Mouse (Mus musculus) right cerebral cortex, postnatal 4 days (tissue): ENCODE measurements around the gene Agap1.

Source experiments
- DNase-seq: peaks from one replicate; pipeline ENCODE4 v3.0.0-alpha.2; 2022

The Agap1 gene

DNA sequence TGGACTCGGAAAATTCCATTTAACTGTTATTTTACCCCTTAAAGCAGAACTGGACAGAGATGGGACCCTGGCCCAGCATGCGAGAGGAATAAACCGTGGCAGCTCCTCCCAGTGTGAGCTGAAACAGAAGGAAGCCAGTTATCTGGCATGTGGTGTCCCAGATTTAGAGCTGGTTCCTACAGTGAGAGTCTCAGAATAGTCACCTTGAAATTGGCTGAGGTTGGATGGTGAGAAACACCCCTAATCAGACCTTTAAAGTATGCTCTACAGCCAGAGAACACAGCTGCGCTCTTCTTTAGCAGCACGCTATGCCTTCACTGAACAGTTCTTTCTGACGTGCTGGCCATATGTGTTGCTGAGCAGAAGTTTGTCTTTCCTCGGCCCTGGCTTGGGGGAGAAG lies 168.2 kb downstream of the Agap1 start:
- DNase-seq = no peak

DNA sequence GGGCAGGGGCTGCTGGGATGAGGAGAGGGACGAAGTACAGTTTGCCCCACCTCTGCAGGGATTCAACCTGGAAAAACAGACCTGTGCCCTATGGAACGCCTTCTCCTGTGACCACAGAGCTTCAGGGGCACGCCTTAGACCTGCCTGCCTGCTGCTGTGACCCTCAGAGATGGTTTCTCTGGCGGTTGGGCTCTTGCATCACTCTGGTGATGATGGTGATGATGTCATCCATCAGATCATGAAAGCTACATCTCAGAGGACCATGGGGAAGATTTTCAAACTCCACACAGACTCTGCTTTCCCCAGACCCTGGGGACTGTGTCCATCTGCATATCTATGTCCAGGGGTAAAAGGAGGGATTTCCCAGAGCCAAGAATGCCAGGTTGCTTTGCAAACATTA lies 170.7 kb downstream of the Agap1 start:
- no peak for DNase-seq

DNA sequence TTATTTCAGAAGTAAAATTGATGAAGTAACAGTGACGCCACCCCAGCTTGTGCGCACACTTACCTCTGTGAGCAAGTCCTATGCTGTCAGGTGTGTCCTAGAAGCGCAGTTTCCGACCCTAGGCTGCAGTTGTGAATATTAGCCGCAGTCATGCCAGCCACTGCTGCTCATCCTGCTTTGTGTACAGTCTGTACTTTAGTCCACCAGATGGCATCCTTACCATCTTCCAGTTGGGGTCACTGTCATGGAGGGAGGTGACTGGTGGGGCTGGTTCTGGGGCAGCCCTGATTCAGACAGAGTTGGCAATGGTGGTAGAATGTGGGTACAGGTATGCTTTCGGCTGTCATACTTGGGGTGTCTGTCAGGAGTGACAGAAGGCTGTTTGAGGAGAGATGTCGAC lies 171.4 kb downstream of the Agap1 start:
- DNase-seq = no peak

DNA sequence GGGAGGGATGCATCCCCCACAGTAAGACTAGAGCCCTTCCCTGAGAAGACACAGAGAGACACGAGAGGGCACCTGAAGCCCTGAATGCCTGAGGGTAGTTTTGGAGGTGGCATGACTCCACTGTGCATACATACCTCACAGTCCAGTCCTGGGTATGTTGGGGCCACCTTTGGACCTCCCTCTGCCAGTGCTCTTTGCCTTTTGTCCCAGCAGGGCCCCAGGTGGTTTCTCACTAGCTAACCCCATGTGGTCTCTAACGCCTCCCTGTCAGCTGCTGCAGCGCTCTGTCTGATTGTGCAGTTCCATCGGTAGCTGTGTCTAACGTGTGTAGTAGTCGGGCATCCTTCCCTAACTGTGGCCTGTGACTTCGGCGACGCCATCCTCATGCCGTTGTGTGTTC lies 172.3 kb downstream of the Agap1 start:
- DNase-seq = no peak

DNA sequence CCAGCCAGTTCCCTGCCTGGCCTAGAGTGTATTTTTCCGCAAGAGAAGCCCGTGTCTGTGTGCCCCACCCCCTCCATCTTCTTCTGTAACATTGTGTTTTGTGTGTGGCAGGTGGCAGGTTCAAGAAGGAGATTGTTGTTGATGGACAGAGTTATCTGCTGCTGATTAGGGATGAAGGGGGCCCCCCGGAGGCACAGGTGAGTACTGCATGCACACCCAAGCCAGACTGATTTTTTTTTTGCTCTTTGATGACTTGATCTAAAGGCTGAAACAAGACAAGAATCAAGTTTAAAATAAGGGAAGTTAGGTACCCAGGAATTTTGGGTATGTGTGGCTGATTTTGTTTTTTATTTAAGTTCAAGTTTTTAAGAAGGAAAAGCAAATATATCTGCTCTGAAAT lies 173.0 kb downstream of the Agap1 start:
- DNase-seq = peak; percentile 48

DNA sequence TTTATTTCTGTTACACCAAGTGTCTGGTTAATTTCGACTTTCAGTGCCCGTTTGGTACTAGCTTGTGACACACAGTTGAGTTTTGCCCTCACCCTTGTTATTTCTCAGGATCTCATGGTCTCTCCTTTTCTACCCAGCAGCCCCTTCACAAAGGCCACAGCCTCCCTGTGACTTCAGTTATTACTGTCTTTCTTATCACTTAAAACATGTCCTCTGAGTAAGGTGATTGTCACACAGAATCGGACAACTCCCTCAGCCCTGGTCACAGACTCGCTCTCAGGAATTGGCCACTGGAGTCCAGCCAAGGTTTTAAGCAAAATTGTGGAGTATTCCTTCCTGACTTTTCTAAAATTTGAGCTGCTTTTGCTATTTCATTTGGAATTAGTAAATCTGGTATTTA lies 176.2 kb downstream of the Agap1 start:
- no peak for DNase-seq

DNA sequence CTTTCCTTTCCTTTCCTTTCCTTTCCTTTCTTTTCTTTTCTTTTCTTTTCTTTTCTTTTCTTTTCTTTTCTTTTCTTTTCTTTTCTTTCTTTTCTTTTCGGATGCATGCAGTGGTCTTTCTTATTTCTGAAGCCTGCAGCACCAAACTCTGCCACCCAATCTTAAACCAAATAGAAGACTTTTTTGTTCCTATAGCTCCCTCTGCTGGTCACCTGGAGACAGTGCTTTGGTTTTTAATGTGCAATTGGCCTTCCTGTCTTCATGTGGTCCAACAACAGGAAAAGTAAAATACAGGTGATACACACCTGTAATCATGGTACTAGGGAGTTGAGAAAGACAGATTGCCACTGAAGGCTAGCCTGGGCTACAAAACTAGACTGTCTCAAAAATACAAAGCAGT lies 177.1 kb downstream of the Agap1 start:
- no peak for DNase-seq

DNA sequence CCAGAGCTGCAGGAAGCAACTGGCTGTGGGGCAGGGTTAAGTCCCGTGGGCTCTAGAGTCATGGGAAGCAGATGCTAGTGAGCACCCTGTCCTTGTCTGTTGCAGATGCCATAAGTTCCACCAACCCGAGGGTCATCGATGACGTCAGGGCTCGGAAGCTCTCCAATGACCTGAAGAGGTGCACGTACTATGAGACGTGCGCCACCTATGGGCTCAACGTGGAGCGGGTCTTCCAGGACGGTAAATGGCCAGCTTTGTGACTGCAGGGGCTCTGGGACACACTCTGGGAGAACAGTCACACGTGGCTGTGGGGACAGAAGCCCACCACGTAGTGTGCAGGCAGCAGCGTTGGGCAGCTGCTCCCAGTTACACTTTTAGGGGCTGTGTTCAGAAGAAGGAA lies 179.4 kb downstream of the Agap1 start:
- DNase-seq = no peak

DNA sequence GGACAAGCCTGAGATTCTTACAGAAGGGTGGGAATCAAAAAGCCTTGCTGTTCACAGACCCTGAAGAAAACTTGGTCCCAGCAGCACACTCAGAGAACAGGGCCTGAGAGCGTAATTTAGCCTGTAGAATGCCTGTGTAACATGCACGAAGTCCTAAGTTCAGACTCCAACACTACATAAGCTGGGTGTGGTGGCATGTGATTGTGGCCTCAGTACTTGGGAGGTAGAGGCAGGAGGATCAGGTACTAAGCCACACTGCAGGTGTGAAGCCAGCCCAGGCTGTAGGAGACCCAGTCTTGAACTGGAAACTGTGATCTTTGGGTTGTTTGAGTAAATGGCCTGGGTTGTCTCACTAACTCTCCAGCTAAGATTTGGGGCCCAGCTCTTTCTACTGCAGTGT lies 180.5 kb downstream of the Agap1 start:
- DNase-seq = no peak

DNA sequence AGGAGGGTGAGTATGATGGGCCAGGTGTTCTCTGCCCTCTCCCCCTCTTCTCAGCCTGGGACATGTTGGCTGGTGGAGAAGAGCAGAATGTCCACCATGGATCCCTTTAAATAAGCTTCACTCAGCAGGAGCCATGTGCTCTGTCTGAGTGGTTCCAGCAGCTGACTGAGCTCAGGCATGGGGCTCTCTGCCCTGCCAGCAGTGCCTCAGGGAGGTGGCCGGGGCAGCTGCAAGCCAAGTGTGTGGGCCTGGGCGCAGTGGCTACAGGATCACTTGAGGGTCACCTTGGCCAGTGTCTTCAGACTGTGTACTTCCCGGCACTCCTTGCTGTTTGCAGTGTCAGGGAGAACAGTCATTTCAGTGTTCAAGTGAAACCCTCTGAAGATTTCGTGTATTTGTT lies 183.1 kb downstream of the Agap1 start:
- DNase-seq = no peak

DNA sequence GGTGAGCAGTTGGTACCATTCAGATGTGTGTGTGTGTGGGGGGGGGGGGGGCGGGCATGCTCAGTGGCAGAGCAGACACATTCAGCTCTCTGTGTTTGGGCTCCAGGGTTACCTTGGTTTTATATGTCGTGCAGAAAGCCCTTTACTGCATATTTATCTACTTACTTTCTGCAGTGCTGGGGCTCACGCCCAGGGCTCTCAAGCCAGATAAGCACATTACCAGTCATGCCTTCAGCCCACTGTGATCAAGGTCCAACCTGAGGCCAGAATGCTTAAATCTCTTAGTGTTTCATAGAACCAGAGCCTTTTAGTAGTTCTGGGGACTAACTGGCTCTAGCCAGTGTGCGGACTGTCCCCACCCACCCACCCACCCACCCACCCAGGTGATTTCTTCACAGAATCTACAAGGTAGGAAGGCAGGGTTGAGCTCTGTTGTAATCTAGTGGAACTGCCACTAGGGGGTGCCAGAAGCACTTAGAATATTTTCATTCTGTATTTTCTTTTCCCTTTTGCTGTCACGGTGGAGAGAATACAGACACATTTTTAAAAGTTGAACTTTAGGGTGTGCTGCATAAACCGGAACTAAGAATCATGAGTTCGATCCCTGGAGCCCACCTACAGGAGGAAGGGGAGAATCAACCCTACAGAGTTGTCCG lies 189.0 kb downstream of the Agap1 start:
- DNase-seq = peak; percentile 67

DNA sequence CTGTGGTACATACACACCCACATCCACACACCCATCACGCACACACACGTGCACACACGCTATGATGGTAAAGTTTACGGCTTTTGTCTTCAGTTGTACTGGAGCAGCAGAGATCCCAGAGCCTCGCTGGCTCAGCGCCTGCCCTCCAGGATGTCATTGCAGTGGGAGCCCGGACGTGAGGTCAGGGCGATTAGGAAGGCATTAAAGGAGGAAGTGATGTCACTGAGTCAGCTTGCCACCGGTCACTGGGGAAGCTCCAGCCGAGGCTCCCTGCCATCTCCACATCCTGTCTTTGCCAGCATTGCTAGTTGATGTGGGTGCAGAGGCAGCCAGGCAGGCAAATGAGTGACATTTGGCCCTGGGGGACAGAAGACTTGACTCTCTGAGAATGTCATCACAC lies 189.5 kb downstream of the Agap1 start:
- DNase-seq = no peak

DNA sequence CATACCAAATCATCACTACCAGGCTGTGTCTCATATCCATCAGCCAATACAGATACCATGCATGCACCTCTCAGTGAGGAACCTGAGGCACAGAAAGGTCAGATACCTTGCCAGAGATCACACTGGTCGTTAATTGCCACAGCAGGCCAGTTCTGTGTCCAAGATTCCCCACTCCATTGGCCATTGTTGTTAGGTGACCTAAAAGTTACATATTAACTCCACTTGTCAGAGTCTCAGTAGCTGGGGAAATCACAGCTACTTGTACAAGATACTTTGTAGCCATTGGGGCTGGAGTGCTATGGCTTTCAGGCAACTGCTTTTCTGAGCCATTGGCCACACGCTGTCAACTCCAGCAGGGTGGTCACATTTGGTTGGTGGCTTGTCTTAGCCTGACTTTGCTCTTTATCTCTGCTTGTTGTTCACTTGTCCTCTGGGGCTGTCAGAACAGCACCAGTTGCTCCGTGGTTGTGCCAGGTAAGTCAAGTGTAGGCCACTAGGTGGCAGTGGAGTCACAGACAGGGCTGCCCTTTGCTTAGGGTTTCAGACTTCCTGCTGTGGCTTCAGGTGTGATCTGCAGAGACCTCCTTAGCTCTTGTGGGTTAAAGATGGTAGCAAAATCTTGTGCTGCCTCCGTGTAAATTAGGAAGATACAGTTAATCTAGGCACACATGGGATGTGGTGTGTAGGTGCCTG lies 191.9 kb downstream of the Agap1 start:
- peak; percentile 52 for DNase-seq

DNA sequence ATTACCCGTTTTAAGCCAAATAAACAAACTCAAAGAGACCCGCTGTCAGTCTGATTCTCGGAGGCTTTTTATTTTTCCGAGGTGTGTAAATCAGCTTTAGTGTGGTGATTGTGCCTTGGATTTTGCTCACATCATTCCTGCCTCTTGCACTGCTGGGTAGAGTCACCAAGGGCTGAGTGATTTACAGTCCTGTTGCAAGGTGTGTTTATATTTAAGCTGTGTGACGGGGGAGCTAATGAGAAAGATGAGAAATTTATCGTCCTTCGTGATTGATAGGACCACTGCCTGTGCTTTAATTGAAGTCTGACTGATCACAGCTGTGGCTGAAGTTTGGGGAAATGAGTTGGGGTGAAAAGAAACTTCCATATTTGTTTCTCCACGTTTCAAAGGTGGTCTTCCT lies 192.9 kb downstream of the Agap1 start:
- DNase-seq = no peak

DNA sequence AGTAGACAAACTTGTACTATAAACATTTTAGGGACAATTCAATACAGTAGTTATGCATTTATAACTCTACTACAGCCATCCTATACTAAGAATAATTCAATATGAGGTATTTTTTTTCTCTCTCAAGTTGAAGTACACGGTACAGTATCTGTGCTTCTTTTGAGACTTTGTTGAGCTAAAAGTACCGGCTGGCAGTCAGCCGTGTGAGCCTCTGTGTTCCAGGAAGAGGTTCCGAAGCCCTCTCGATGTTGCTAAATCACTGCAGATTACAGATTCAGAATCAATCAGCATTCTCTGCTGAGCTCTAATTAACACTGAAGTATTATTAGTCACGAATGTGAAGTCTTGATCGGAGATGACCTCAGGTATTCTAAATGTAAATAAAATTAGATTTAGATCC lies 196.0 kb downstream of the Agap1 start:
- DNase-seq = no peak

DNA sequence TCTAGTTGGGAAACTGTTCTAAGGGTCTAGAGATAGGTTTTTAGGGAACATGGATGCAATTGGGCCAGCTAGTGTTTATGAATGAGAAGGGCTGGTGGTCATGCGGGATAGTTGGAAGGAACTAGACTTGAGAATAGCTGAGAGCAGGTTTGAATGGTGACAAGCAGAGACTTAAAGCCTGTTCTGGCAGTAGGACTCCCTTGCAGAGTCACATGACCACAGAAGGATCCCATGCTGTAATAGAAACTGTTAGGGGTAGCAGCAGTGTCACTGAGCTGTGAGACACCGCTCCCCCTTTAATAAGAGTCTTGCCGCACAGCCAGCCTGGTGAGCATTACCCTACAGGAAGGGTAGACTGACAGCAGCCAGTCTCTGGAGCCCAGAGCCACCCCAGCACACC lies 201.6 kb downstream of the Agap1 start:
- no peak for DNase-seq

DNA sequence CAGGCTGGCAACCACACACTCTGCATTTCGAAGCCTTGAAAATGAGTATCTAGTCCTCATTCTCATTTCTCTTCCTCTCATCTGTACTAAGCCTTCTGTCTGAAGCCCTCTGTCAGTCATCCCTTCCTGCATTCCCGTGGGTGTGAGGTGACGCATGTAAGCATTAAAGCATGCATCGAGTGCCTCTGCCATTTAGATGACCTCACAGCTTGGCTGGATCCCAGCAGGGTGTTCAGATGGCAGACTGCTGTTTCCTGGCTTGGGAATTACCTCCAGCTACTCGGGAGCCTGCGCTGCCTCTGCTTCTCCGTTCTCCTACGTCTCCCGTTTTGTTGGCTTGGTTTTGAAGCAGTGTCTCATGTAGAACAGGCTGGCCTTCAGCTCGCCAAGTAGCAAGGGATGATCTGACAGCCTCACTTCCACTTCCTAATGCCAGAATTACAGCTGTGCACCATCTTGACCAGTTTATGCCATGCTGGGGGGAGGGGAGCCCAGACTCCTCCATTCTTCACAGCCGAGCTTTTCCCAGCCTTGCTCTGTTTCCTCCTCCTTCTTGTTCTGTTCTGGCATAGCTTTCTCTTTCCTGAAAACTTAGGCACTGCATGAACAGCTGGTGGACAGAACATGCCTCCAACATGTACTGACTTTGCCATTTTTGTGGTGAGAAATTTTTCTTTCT lies 202.2 kb downstream of the Agap1 start:
- peak; percentile 25 for DNase-seq

DNA sequence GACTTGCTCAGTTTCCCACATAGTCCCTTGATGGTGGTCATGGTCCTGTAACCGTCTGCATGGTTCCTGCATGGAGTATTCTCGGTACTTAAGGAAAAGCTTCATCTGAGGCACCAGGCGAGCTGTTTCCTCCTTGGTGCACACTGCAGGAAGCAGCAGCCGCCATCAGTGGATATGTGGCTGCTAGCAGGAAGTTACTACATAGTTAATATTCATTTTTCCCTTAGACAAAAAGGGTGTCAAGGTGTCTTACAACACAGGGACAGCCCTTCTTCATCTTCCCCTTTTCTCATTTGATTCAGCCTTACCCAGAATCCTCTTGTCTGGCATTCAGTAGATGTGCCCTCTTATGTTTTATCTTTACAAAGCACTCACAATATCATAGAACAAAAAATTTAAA lies 206.2 kb downstream of the Agap1 start:
- no peak for DNase-seq

DNA sequence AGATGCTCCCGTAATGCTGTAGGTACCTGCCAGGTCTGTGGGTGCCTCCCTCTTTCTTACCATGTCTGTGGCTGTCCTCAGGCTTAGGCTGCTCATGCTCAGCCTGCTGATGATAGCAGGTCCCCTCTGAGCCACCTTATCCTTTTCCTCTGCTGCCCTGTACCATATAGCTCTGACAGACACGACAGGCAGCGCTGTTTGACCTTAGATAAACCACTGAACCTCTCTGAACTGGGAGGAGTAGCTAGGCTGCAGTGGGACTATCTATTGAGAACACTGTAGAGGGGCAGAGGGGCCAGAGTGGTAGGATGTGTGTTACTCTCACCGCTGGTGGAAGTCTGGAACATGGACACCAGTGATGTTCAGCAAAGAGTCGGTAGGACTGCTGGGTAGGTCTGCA lies 211.5 kb downstream of the Agap1 start:
- DNase-seq = no peak

DNA sequence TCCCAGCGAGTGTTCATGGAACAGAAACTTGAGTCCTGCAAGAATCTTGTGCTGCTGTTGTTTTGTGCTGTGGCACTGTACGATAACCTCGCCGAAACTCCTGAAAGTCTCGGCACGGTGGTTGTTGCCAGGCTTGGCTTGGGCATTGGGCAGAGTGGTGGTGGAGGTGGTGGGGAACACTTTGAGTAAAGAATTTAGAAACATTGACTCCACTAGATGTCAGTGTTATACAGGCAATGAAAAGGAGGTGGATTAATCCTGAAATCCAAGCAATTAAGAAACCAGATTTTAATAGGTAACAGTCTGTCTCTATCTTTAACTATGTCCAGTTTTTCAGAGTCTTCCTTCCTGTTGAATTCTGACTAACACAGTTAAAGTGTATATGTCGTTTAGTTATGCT lies 212.8 kb downstream of the Agap1 start:
- no peak for DNase-seq

DNA sequence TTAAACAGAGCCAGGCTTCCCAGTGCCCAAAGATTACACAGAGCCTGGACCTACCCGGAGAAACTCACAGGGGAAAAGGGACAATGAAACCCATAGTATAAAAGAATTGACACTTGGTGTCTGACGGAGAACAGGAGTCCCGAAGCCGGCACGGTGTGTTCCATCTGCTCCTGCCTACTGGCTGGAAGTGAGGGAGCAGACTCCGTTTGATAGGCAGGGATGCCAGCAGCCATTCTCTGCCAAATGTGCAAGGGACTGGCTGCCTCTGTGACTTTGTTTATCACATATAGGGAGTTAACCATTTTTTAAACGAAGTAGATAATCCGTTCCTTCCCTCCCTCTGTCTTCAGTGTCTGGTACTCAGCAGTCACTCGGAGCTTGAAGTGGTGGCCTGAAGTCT lies 214.0 kb downstream of the Agap1 start:
- DNase-seq = no peak

DNA sequence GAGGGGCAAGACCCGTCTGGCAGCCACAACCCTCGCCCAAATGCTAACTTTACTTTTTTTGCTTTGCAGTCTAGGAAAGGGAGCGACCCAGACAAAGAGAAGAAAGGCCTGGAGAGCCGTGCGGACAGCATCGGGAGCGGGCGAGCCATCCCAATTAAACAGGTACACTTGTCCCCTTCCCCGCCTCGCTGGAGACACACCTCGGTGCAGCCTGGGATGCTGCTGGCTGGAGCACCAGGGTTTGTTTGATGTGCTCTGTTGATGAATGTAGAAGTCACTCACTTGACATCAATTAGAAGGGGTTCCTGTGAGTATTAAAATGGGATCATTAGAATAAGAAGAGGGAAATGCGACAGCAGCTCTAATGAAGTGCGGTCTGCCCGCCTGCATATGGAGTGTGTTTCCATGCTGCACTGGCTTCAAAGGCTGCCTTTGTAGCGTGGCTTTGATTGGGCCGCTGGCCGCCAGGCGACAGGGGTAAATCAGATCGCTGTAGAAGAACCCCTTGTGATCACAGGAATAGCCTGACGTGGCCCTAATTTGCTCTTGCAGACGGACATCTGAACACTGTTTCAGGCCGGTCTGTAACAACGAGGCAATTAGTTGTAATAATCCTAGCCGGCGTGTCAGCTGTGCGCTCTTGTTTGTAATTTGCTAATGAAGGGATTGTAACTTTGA lies 216.6 kb downstream of the Agap1 start:
- no peak for DNase-seq

DNA sequence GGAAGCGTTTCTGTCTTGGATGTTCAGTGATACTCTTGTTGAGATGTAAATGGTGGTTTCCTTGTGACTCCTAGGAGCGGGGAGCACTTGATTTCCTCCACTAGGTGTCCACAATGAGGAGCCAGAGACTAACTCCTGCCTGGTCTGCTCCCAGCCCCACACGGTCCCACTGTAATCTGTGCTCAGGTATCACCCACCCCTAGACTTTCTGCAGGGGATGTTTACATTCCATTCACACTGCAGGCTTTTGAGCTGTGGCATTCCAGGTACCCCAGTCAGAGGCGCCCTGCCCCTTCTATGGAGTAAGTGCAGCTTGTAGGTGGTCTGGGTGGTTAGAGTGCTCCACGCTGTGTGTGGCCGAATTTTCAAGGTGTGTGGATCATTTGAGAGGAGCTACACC lies 218.5 kb downstream of the Agap1 start:
- DNase-seq = no peak

DNA sequence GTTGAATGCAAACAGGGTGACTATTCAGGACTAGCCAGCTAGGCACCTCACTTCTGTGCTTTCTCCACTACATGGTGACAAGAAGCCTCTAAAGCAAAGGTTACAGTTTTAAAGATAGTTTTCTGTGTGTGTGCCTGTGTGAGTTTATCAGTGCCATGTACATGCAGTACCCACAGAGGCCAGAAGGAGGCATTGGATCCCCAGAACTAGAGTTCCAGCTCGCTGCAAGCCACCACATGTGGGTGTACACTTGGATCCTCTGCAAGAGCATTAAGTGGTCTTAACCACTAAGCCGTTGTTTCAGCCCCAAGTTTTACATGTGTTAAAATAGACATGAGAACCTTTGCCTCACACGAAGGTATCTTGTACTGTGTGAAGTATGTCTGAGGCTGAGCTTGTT lies 219.1 kb downstream of the Agap1 start:
- DNase-seq = peak; percentile 38
